Mouse (Mus musculus) thymus, postnatal 10 days (tissue): ENCODE measurements at regions not wholly inside any gene's neighbourhood (a gene's known extent, or its start where the extent isn't known, plus 50 kb on each side); places are given as distances from the start of the nearest gene placed in this dataset.
A peak's percentile ranks its signal among the peaks of the same experiment; 100 is the strongest.
"Not testable (repeated sequence)": the region's sequence is repeated elsewhere in the genome, so short reads cannot be mapped to it uniquely, and the experiment has no call there.

Experiments used
- DNase-seq, 2 experiments: peaks; one replicate each; pipeline ENCODE4 v3.0.0; 2021; ENCODE audit warnings: low spot score in 2 of 2

GRCm38 (mm10) chr8:37048912-37049692, 55.7 kb downstream of the AI429214 start:
- no peak for DNase-seq

- no peak for DNase-seq
Observed at GRCm38 (mm10) chr8:37049969-37050683, 56.7 kb downstream of the AI429214 start.

GRCm38 (mm10) chr8:37050684-37051028, 57.3 kb downstream of the AI429214 start:
- no peak for DNase-seq

GRCm38 (mm10) chr8:37056376-37056775, 63.0 kb downstream of the AI429214 start:
- DNase-seq: no peak

GRCm38 (mm10) chr8:37058390-37058789, 65.0 kb downstream of the AI429214 start:
- no peak for DNase-seq

- DNase-seq: peak in 1 of 2 experiments; percentile 27
Observed at GRCm38 (mm10) chr8:37062012-37062944, 68.9 kb downstream of the AI429214 start.

- peak in 1 of 2 experiments; percentile 51 for DNase-seq
Observed at GRCm38 (mm10) chr8:37063764-37064331, 70.4 kb downstream of the AI429214 start.

GRCm38 (mm10) chr8:37072905-37073304, 79.5 kb downstream of the AI429214 start:
- no peak for DNase-seq

GRCm38 (mm10) chr8:37099727-37100126, 106.3 kb downstream of the AI429214 start:
- DNase-seq: no peak

- DNase-seq: not testable (repeated sequence)
Observed at GRCm38 (mm10) chr8:37112386-37112785, 119.0 kb downstream of the AI429214 start.

- DNase-seq: no peak
Observed at GRCm38 (mm10) chr8:37125834-37126233, 132.4 kb downstream of the AI429214 start.

GRCm38 (mm10) chr8:37129670-37130069, 136.3 kb downstream of the AI429214 start:
- DNase-seq: no peak

- no peak for DNase-seq
Observed at GRCm38 (mm10) chr8:37131988-37132387, 138.6 kb downstream of the AI429214 start.

- DNase-seq: no peak
Observed at GRCm38 (mm10) chr8:37134192-37134964, 141.0 kb downstream of the AI429214 start.

GRCm38 (mm10) chr8:37150286-37150685, 156.9 kb downstream of the AI429214 start:
- no peak for DNase-seq

GRCm38 (mm10) chr8:37154361-37154760, 161.0 kb downstream of the AI429214 start:
- DNase-seq: no peak

- DNase-seq: no peak
Observed at GRCm38 (mm10) chr8:37154946-37155345, 161.5 kb downstream of the AI429214 start.

- peak in 1 of 2 experiments; percentile 15 for DNase-seq
Observed at GRCm38 (mm10) chr8:37159481-37159880, 166.1 kb downstream of the AI429214 start.

GRCm38 (mm10) chr8:37196859-37197258, 203.5 kb downstream of the AI429214 start:
- no peak for DNase-seq

- no peak for DNase-seq
Observed at GRCm38 (mm10) chr8:37215894-37216293, 222.5 kb downstream of the AI429214 start.

- no peak for DNase-seq
Observed at GRCm38 (mm10) chr8:37227091-37227490, 233.7 kb downstream of the AI429214 start.
